ENCODE assay signal across 15 mouse cellular contexts in genomic region chrX:106085132-106085531, GRCm38 (mm10). TPM values are rescaled to one million over a fixed set of nuclear protein-coding genes. Genes with fewer than 3 reads are reported as not detected.
A peak's percentile ranks its signal among the peaks of the same experiment; 100 is the strongest.
DNase-seq lines count a peak whose midpoint lies in the region; ATAC-seq lines count a peak whose summit lies in the region.
"Had no signal": no experiment of that assay in that cellular context is flagged by ENCODE, and none has a peak within 500 bp of the region (broad histone marks: within the 10 kb centered on the region; RNA-seq: fewer than 3 reads in every experiment).

No protein-coding gene starts in this region.

- peak; percentile 17 for DNase-seq in kidney, adult 11 months
- no peak for DNase-seq in kidney, adult 18-20 months
- peak; percentile 8 for DNase-seq in gastrocnemius, postnatal 14 days
- DNase-seq in lung, postnatal 36 days, result peak; percentile 56
- DNase-seq in cerebellum, adult 11 months, result no peak
- DNase-seq: adrenal gland, adult 8-10 months; cerebellum, adult 9-10 months; liver, postnatal 0 days had no signal

- no peak overlapping the region for H3K4me2 ChIP-seq in kidney, embryonic 14.5 days (replicated peaks; ENCODE audit: low read depth, low read length)
- H3K4me2 ChIP-seq: forebrain, embryonic 15.5 days; hindbrain, embryonic 13.5 days; limb, embryonic 13.5 days had no signal

- H3K27me3 ChIP-seq in kidney, embryonic 14.5 days (ENCODE audit: control insufficient read depth, insufficient read depth, low read length), result no peaks in the 10 kb centered on the region
- H3K27me3 ChIP-seq: forebrain, embryonic 15.5 days; hindbrain, embryonic 13.5 days; limb, embryonic 13.5 days had no signal

- no peaks in the 10 kb centered on the region for H3K9me3 ChIP-seq in kidney, embryonic 14.5 days (ENCODE audit: control insufficient read depth, low read length)
- H3K9me3 ChIP-seq: forebrain, embryonic 15.5 days; hindbrain, embryonic 13.5 days; limb, embryonic 13.5 days had no signal

- H3K36me3 ChIP-seq in kidney, embryonic 14.5 days (ENCODE audit: control insufficient read depth, insufficient read depth, low read length), result no peaks in the 10 kb centered on the region; the same call in 1 of the 2 replicates
- H3K36me3 ChIP-seq: forebrain, embryonic 15.5 days had no signal

- H3K4me3 ChIP-seq in kidney, embryonic 14.5 days (ENCODE audit: low read length), result no peak overlapping the region
- H3K4me3 ChIP-seq: forebrain, embryonic 15.5 days; heart, adult 2 months; hindbrain, embryonic 13.5 days; left cerebral cortex, adult 2 months; limb, embryonic 13.5 days had no signal

- H3K27ac ChIP-seq in kidney, embryonic 14.5 days (ENCODE audit: low read depth, low read length), result peak overlapping the region; percentile 24; the same call in 1 of the 2 replicates
- H3K27ac ChIP-seq: forebrain, embryonic 15.5 days; heart, adult 2 months; hindbrain, embryonic 13.5 days; left cerebral cortex, adult 2 months; limb, embryonic 13.5 days had no signal

- intact Hi-C loops in gastrocnemius, postnatal 14 days (cut with DNase I; ENCODE audit: low total_unique reads), result no loop called here

- WGBS in kidney, embryonic 14.5 days, result 63% methylated on average over 3 of the region's 3 CpGs

- no peak for ATAC-seq in kidney, embryonic 14.5 days (ENCODE audit: low FRiP score, low TSS enrichment)
- no peak for ATAC-seq in inflammation-experienced regulatory T-cells, adult 6 months
- ATAC-seq: forebrain, embryonic 15.5 days; liver, postnatal 0 days had no signal

- no peaks in the 10 kb centered on the region for H3K4me1 ChIP-seq in kidney, embryonic 14.5 days (ENCODE audit: control insufficient read depth, insufficient read depth, low read length)
- H3K4me1 ChIP-seq: forebrain, embryonic 15.5 days; hindbrain, embryonic 13.5 days; limb, embryonic 13.5 days had no signal

- H3K9ac ChIP-seq in kidney, embryonic 14.5 days (ENCODE audit: low read depth, low read length), result no peak overlapping the region
- H3K9ac ChIP-seq: forebrain, embryonic 15.5 days; hindbrain, embryonic 13.5 days; limb, embryonic 13.5 days; liver, postnatal 0 days had no signal

RNA-seq across cellular contexts. Expression of gene Tlr13, which starts 57.9 kb away (rescaled TPM):
- under 1 TPM; 0.62 to 0.78 TPM for total RNA-seq in gastrocnemius, postnatal 14 days (2021)
- 0.31 and 0.47 TPM in 2 replicates for polyA plus RNA-seq in kidney, embryonic 14.5 days (2014; fragmentation: Nextera tagmentation; extraction: Ambion mirVana)
- under 1 TPM in 1 of 3 experiments, not detected in 2; 0.26 TPM for polyA plus RNA-seq in inflammation-experienced regulatory T-cells, adult 6 months (2017; shearing (Covaris generic))

RNA-seq across cellular contexts. Expression of gene Atp7a, which starts 58.1 kb away (rescaled TPM):
- 10 to 100 TPM; 11.6 to 11.7 TPM for total RNA-seq in gastrocnemius, postnatal 14 days (2021)
- 15.8 and 37.8 TPM in 2 replicates for polyA plus RNA-seq in kidney, embryonic 14.5 days (2014; fragmentation: Nextera tagmentation; extraction: Ambion mirVana)
- polyA plus RNA-seq in inflammation-experienced regulatory T-cells, adult 6 months (2017; shearing (Covaris generic)), result 10 to 100 TPM in 1 of 3 experiments, 1 to 10 TPM in 2; 6.0 to 10.4 (median 9.3) TPM

Comparison
In these comparisons a context has a peak if more than half of its experiments do, and no peak if none do; other contexts are left out.
1. DNase-seq: peak in kidney, adult 11 months (single experiment), gastrocnemius, postnatal 14 days (single experiment) and lung, postnatal 36 days (single experiment); none in kidney, adult 18-20 months (single experiment) and cerebellum, adult 11 months (single experiment).